Mouse (Mus musculus): ENCODE results near the gene Kctd4. TPM values are rescaled to one million over a fixed set of nuclear protein-coding genes. Genes with fewer than 3 reads are reported as not detected.

The Kctd4 gene
- polyA plus RNA-seq, 1 experiment from 2014 or later, result 0.65 TPM

DNA sequence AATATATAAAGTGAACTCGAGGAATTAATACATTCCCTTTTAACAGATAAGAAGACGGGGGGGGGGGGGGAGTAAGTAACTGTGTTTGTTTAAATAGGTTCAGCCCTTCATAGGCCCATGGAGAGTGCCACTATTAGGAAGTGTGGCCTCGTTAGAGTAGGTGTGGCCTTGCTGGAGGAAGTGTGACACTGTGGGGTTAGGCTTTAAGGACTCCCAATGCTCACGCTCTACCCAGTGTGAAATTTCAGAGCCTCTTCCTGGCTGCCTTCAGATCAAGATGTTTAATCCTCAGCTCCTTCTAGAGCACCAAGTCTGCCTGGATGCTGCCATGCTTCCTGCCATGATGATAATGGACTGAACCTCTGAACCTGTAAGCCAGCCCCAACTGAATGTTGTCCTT, 47.0 kb downstream of the Kctd4 start:
- no peaks in the 10 kb centered on the region for H3K27me3 ChIP-seq (ENCODE audit: low read depth, poor library complexity, severe bottlenecking)
- H3K36me3 ChIP-seq, result peaks cover 52% of the 10 kb centered on the region
- H3K4me3 ChIP-seq, result no peak overlapping the region
- H3K27ac ChIP-seq, result no peak overlapping the region
- WGBS, result 83% methylated on average over 4 of the region's 4 CpGs
- no peaks in the 10 kb centered on the region for H3K4me1 ChIP-seq
- no peaks in the 10 kb centered on the region for H3K9me3 ChIP-seq (replicated peaks)
- DNase-seq (ENCODE audit: low spot score), result no peak

DNA sequence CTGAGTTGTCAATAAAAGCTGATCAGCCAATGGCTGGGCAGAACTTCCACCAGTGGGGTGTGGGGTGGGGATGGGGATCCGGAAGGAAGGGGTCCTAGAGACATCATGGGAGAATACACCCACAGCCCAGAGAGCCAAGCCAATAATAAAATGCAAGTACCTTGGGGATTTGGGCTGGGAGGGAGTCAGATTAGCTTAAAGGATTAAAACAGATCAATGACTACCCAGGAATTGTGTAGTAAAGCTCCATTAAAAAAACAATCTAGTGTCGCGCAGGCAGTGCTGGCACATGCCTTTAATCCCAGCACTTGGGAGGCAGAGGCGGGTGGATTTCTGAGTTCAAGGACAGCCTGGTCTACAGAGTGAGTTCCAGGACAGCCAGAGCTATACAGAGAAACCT, 50.2 kb downstream of the Kctd4 start:
- DNase-seq (ENCODE audit: low spot score), result no peak
- 92% methylated on average over 4 of the region's 4 CpGs for WGBS
- Histone ChIP-seq H3K36me3 (peaks cover 54% of the 10 kb centered on the region), H3K4me1 (peaks cover 12% of the 10 kb centered on the region), H3K27me3 (ENCODE audit: low read depth, poor library complexity, severe bottlenecking) (no peaks in the 10 kb centered on the region), H3K4me3 (no peak overlapping the region), H3K9me3 (replicated peaks) (no peaks in the 10 kb centered on the region), H3K27ac (no peak overlapping the region)

DNA sequence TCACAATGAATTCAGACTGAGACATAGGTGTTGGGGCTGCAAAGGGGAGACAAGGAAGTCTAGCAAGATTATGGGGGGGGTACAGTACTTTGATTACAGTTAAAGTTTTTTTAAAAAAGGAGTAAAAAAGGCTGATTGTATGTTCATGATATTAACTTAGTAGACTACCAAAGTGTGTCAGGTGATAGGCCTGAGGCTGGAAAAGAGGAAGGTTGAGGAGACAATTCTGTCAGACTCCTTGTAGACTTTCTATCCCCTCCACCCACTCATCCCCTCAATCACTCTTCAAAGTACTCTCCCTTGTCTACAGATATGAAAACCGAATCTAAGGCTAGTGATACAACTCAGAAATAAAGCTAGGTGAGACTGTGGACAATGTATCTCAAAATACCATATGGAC, 53.4 kb downstream of the Kctd4 start:
- H3K27me3 ChIP-seq (ENCODE audit: low read depth, poor library complexity, severe bottlenecking), result no peaks in the 10 kb centered on the region
- H3K27ac ChIP-seq, result no peak overlapping the region
- H3K9me3 ChIP-seq (replicated peaks), result no peaks in the 10 kb centered on the region
- no peak for DNase-seq (ENCODE audit: low spot score)
- no peak overlapping the region for H3K4me3 ChIP-seq
- peaks cover 37% of the 10 kb centered on the region for H3K36me3 ChIP-seq
- H3K4me1 ChIP-seq, result peaks cover 21% of the 10 kb centered on the region
- WGBS, result 98% methylated on average over 1 of the region's 1 CpGs

DNA sequence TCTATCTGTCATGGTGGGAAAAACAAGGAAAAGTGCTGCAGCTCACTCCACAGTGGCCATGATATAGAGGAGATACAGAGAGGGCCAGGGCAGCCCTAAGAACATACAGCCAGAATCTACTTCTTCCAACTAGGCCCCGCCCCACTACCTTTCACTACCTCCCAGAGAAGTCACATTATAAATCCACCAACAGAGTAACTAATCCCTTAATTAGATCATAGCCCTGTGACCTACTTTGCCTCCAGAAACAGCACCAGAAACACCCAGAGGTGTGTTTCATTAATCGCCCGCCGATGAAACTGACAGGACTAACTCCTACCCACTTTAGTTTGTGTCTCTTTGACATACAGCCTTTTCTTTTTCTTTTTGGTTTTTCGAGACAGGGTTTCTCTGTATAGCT, 54.4 kb downstream of the Kctd4 start:
- H3K9me3 ChIP-seq (replicated peaks), result no peaks in the 10 kb centered on the region

DNA sequence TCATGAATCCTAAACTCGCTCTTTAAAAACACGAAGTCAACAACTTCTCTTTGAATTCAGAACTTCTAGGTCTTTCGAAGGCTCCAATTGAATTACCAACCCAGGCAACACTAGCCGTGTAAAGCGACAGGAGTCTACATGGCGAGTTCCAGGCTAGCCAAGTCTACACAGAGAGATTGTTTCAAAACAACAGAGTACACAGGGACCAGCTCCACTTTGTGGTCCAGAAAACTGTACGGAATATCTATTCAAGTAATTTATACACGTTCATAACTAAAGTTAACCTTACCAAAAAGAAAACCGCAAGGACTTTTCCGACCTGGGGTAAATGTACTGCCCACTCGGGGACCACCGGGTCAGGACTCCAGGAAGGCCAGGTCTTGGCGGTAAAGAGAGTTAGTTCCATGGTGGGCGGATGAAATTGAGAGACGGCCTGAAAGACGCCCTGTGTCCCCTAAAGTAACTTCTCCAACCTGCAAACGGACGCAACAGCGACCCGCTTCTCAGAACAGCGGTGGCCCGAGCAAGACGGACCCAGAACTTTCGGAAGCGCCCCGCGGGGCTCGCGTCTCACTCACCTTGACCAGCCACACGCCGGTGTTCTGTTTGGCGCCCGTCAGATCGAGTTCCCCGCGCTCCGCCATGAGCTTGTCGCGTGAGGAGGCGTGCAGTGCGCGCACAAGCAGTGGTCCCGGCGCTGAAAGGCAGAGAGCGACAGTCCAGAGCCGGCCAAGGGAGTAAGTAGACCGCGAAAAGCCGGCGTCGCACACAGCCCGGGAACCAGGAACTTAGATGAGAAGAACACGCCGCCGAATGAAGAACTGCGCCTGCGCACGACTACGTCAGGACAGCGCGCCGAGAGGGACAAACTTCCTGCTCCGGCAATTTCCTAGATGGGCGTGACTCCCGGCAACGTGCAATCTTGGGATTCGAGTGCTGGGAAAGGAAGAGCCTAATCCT, 55.6 kb downstream of the Kctd4 start, which contains the start of gene Gtf2f2:
Gtf2f2 (minus strand) TSS at position 764 of the 960 bp plus-strand sequence.
- Histone ChIP-seq H3K4me3 (peak within 1 kb of the TSS; percentile 94), H3K9me3 (replicated peaks) (no peaks in the 10 kb centered on the region), H3K4me1 (peaks cover 21% of the 10 kb centered on the region), H3K36me3 (peaks cover 19% of the 10 kb centered on the region), H3K27me3 (ENCODE audit: low read depth, poor library complexity, severe bottlenecking) (no peaks in the 10 kb centered on the region), H3K27ac (peak within 1 kb of the TSS; percentile 89)
- DNase-seq (ENCODE audit: low spot score), result peak; percentile 97
- 1% methylated on average over 67 of the region's 67 CpGs for WGBS

More for the DNA sequence above, 54.4 kb downstream of the Kctd4 start:
- H3K4me3 ChIP-seq, result peak overlapping the region; percentile 94
- 80% methylated on average over 5 of the region's 5 CpGs for WGBS
- H3K27ac ChIP-seq, result no peak overlapping the region
- H3K4me1 ChIP-seq, result peaks cover 21% of the 10 kb centered on the region
- H3K27me3 ChIP-seq (ENCODE audit: low read depth, poor library complexity, severe bottlenecking), result no peaks in the 10 kb centered on the region
- DNase-seq (ENCODE audit: low spot score), result no peak
- H3K36me3 ChIP-seq, result peaks cover 30% of the 10 kb centered on the region

DNA sequence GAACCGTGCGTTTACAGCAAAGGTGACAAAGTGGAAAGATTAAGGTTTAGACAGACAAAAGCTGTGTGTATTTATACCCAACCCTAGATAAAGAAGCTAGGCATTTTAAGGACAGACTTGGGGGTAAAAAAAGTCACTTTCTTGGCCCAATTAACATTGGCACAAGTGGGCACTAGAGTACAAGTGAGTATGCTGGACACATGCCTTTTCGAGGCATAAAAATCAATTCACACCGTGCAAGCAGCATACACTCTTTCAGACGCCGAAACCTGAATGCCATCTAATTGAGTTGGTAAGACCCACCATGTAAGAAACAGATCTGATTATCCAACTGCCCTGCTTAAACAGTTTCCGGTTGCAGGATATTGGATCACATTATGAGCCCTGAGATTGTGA, 56.3 kb downstream of the Kctd4 start:
- whole genome bisulfite sequencing, result 33% methylated on average over 7 of the region's 7 CpGs
- Histone ChIP-seq H3K27ac (peak overlapping the region; percentile 89), H3K4me1 (peaks cover 21% of the 10 kb centered on the region), H3K36me3 (peaks cover 14% of the 10 kb centered on the region), H3K4me3 (peak overlapping the region; percentile 94), H3K27me3 (ENCODE audit: low read depth, poor library complexity, severe bottlenecking) (no peaks in the 10 kb centered on the region), H3K9me3 (replicated peaks) (no peaks in the 10 kb centered on the region)
- no peak for DNase-seq (ENCODE audit: low spot score)

DNA sequence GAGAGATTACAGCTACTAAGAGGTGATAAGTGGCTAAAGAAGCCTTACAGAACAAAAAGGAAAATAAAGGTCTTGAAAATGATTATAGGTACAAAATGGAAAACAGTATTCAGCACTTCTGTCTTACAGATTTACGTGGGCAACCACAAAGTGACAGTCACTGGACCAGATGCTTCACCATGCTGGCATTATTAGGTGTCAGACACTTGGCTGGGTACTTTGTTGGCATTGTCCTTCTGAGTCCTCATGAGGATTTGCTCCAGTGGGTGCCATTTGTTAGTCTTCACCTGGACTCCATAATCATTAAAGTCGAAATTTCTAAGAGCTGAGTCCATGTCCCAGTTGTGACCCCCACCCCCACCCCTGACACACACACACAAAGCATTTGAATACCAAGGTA, 59.5 kb downstream of the Kctd4 start:
- H3K27ac ChIP-seq, result no peak overlapping the region
- 54% methylated on average over 2 of the region's 2 CpGs for WGBS
- H3K4me1 ChIP-seq, result peaks cover 16% of the 10 kb centered on the region
- H3K9me3 ChIP-seq (replicated peaks), result no peaks in the 10 kb centered on the region
- H3K36me3 ChIP-seq, result no peaks in the 10 kb centered on the region
- DNase-seq (ENCODE audit: low spot score), result no peak
- H3K27me3 ChIP-seq (ENCODE audit: low read depth, poor library complexity, severe bottlenecking), result no peaks in the 10 kb centered on the region
- no peak overlapping the region for H3K4me3 ChIP-seq

Other genes starting within 250 kb of the Kctd4 start
- 19.0 and 22.5 TPM in 2 replicates for gene Cog3, start 200.5 kb upstream of the Kctd4 start, polyA plus RNA-seq (2016; fragmentation: Nextera tagmentation; extraction: Ambion mirVana)
- gene Slc25a30, start 168.0 kb upstream of the Kctd4 start, polyA plus RNA-seq (2016; fragmentation: Nextera tagmentation; extraction: Ambion mirVana), result 4.8 and 6.2 TPM in 2 replicates
- 830 and 926 TPM in 2 replicates for gene Tpt1, start 109.9 kb upstream of the Kctd4 start, polyA plus RNA-seq (2016; fragmentation: Nextera tagmentation; extraction: Ambion mirVana)
- 60.1 and 67.9 TPM in 2 replicates for gene Gtf2f2, start 55.9 kb downstream of the Kctd4 start, polyA plus RNA-seq (2016; fragmentation: Nextera tagmentation; extraction: Ambion mirVana)
- gene Gpalpp1, start 155.8 kb downstream of the Kctd4 start, polyA plus RNA-seq (2016; fragmentation: Nextera tagmentation; extraction: Ambion mirVana), result 13.8 and 15.1 TPM in 2 replicates
- gene Nufip1, start 155.9 kb downstream of the Kctd4 start, polyA plus RNA-seq (2016; fragmentation: Nextera tagmentation; extraction: Ambion mirVana), result 21.8 and 22.3 TPM in 2 replicates